Mouse (Mus musculus) spleen, adult 2 months (tissue): Measurements from ENCODE around the gene Cpa4.

Experiments used
- CTCF ChIP-seq: fragments of 200-500 bp; IDR thresholded peaks from 2 replicates; pipeline ENCODE4 v1.5.1; 2011; ENCODE audit warnings: mild to moderate bottlenecking, inconsistent platforms; ENCODE audit not compliant: insufficient read depth, insufficient read length, insufficient replicate concordance; ENCODE audit errors: extremely low read depth
- POLR2A ChIP-seq: fragments of 200-500 bp; IDR thresholded peaks from 2 replicates; pipeline ENCODE4 v1.6.1; 2011; ENCODE audit warnings: low read depth, low read length, inconsistent platforms

DNA sequence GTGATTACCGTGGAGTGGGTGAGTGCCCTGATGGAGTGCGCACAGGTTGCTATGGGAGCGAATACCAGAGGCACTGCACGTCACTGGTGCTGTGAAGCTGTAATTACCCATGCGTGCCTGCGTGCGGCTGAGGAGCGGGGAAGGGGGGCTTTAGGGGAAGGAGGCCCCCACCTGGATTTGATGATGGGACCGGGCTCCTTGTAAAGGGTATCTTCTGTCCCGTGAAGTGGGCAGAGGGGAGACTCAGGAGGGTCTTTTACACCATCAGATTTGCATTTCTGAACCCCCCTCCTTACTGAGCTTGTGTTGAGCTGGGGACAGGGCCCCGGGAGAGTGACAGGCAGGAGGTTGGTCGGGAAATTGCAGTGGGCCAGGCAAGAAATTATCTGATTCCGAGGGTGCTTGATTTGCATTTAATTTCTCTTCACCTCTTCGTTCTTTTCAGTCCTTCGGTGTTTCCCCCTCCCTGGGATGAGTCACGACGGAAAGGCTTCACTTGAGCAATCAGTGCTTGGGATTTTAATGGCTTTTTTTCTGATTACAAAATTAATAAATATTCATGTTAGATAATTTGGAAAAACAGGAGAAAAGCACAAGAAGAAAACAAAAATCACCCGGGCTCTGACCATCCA, 49.9 kb downstream of the Cpa4 start:
- TF ChIP-seq CTCF (no peak), POLR2A (no peak)
